Mouse (Mus musculus): ENCODE data around the gene Pbld2. TPM values are rescaled to one million over a fixed set of nuclear protein-coding genes. Genes with fewer than 3 reads are reported as not detected.

Pbld2 gene
- total and polyA plus RNA-seq, 3 experiments = 0.19 to 0.72 (median 0.26) TPM

DNA sequence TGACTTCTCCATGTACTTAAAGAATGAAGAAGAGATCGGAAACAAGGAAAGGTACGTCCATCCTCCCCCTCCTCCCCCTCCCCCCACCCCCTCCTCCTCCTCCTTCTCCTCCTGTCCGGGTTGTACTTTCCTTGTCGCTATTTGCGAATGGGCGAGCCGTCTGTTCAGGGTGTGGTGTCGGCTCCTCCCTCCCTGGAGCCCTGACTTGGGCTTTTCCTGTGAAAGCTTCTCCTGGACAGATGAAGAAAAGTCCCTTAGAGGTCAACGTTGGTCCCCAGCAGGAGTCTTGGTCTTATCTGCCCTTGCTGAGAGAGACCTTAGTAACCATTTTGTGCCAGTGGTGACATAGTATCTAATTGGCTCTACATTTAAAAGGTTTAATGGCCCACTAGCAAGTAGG is 30.1 kb upstream of the Pbld2 start:
- H3K79me2 ChIP-seq (replicated peaks; ENCODE audit: control insufficient read depth, extremely low read depth, insufficient read depth, poor library complexity, severe bottlenecking) = no peaks in the 10 kb centered on the region
- H3K36me3 ChIP-seq (replicated peaks in 1 of 2; ENCODE audit: control insufficient read depth in 1 of 2, insufficient read depth in 1 of 2, low read length in 1 of 2) = peaks cover 73 to 93% of the 10 kb centered on the region in 2 experiments
- H3K9me3 ChIP-seq (replicated peaks; ENCODE audit: low read length) = no peaks in the 10 kb centered on the region
- H3K4me2 ChIP-seq (ENCODE audit: insufficient read depth, low read depth, poor library complexity, severe bottlenecking) = no peak overlapping the region
- H3K27ac ChIP-seq (ENCODE audit: insufficient read depth, low read depth) = no peak overlapping the region
- TF ChIP-seq ZC3H11A (IDR thresholded peaks at IDR 0.05; ENCODE audit: low read depth, low read length) = no peak
- H3K9ac ChIP-seq (ENCODE audit: insufficient read depth, low read depth) = no peak overlapping the region
- in situ Hi-C loops (cut with MboI; ENCODE audit: low pct_ligation_motif_present, low pct_unique_long_range_greater_than_20kb, low sequenced_read_pairs) = no loop called here
- no peaks in the 10 kb centered on the region for H3K4me1 ChIP-seq (ENCODE audit: control insufficient read depth in 1 of 2, insufficient read depth in 2 of 2)
- dilution Hi-C loops (cut with MboI; ENCODE audit: extremely low pct_ligation_motif_present, extremely low pct_unique_long_range_greater_than_20kb, low sequenced_read_pairs) = no loop called here
- DNase-seq (ENCODE audit: extremely low read depth) = no peak
- no peaks in the 10 kb centered on the region for H3K27me3 ChIP-seq (replicated peaks)
- H3K4me3 ChIP-seq (replicated peaks in 1 of 3; ENCODE audit: low read depth in 2 of 3, low read length in 2 of 3, poor library complexity in 1 of 3) = no peak overlapping the region

GRCm38 (mm10) chr10:63000584-63000983 is 23.5 kb upstream of the Pbld2 start:
- no peak for DNase-seq (ENCODE audit: extremely low read depth)
- H3K36me3 ChIP-seq (replicated peaks in 1 of 2; ENCODE audit: control insufficient read depth in 1 of 2, insufficient read depth in 1 of 2, low read length in 1 of 2) = peaks cover 77 to 96% of the 10 kb centered on the region in 2 experiments

DNA sequence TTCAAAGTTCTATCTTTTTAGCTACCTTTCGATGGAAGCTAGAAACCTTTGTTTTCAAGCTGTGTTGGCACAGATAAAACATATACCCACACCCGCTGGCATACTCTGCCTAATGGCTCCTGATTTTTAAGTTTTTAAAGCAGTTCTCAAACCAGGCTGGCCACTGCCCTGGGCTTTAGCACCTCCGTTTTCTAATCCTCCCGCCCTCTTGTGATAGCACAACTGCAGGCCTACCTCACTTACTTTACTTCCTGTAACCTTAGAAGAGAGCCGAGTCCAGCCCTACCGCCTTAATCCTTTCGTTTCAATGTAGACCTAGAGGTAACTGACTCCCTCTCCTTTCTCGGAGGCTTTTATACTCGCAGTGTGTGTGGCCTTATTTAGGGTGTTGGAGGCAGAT is 20.9 kb upstream of the Pbld2 start:
- Histone ChIP-seq H3K9me3 (replicated peaks; ENCODE audit: low read length) (no peaks in the 10 kb centered on the region), H3K36me3 (replicated peaks in 1 of 2; ENCODE audit: control insufficient read depth in 1 of 2, insufficient read depth in 1 of 2, low read length in 1 of 2) (peaks cover 68 to 95% of the 10 kb centered on the region in 2 experiments), H3K4me1 (ENCODE audit: control insufficient read depth in 1 of 2, insufficient read depth in 2 of 2) (peaks cover 0 to 9% of the 10 kb centered on the region in 2 experiments; a peak in 1 of 4 replicates), H3K4me3 (replicated peaks in 1 of 3; ENCODE audit: low read depth in 2 of 3, low read length in 2 of 3, poor library complexity in 1 of 3) (no peak overlapping the region), H3K9ac (ENCODE audit: insufficient read depth, low read depth) (no peak overlapping the region), H3K27me3 (replicated peaks) (no peaks in the 10 kb centered on the region), H3K4me2 (ENCODE audit: insufficient read depth, low read depth, poor library complexity, severe bottlenecking) (no peak overlapping the region), H3K27ac (ENCODE audit: insufficient read depth, low read depth) (no peak overlapping the region), H3K79me2 (replicated peaks; ENCODE audit: control insufficient read depth, extremely low read depth, insufficient read depth, poor library complexity, severe bottlenecking) (no peaks in the 10 kb centered on the region)
- no peak for DNase-seq (ENCODE audit: extremely low read depth)
- dilution Hi-C loops (cut with MboI; ENCODE audit: extremely low pct_ligation_motif_present, extremely low pct_unique_long_range_greater_than_20kb, low sequenced_read_pairs) (no loop called here), in situ Hi-C loops (cut with MboI; ENCODE audit: low pct_ligation_motif_present, low pct_unique_long_range_greater_than_20kb, low sequenced_read_pairs) (no loop called here)
- TF ChIP-seq CHD1 (IDR thresholded peaks at IDR 0.05; ENCODE audit: low read depth, low read length) (no peak), KAT2A (IDR thresholded peaks at IDR 0.05; ENCODE audit: insufficient replicate concordance, low read length) (no peak), RCOR1 (conservative IDR thresholded peaks at IDR 0.05; ENCODE audit: low read depth, low read length) (no peak), MEF2A (IDR thresholded peaks at IDR 0.05; ENCODE audit: borderline replicate concordance, low read depth, low read length) (no peak), ZMIZ1 (IDR thresholded peaks at IDR 0.05; ENCODE audit: low read depth, low read length) (no peak), IRF4 (IDR thresholded peaks at IDR 0.05; ENCODE audit: low read depth, low read length) (no peak), TBP (conservative IDR thresholded peaks at IDR 0.05; ENCODE audit: low read depth, low read length) (no peak), EP300 (IDR thresholded peaks at IDR 0.05; ENCODE audit: low read length) (no peak), USF2 (conservative IDR thresholded peaks at IDR 0.05; ENCODE audit: low read depth, low read length) (no peak), TCF12 (IDR thresholded peaks at IDR 0.05; ENCODE audit: low read depth, low read length) (no peak), ZC3H11A (IDR thresholded peaks at IDR 0.05; ENCODE audit: low read depth, low read length) (no peak), MYC (IDR thresholded peaks at IDR 0.05; ENCODE audit: low read depth, low read length) (no peak), HCFC1 (IDR thresholded peaks at IDR 0.05; ENCODE audit: low read depth, low read length) (no peak), POLR2AphosphoS2 (IDR thresholded peaks at IDR 0.05; ENCODE audit: low read depth, low read length) (no peak), GABPA (IDR thresholded peaks at IDR 0.05; ENCODE audit: insufficient replicate concordance, low read depth, low read length) (no peak)

More at GRCm38 (mm10) chr10:63000584-63000983, 23.5 kb upstream of the Pbld2 start:
- Histone ChIP-seq H3K79me2 (replicated peaks; ENCODE audit: control insufficient read depth, extremely low read depth, insufficient read depth, poor library complexity, severe bottlenecking) (no peaks in the 10 kb centered on the region), H3K9me3 (replicated peaks; ENCODE audit: low read length) (no peaks in the 10 kb centered on the region), H3K4me1 (ENCODE audit: control insufficient read depth in 1 of 2, insufficient read depth in 2 of 2) (peaks cover 0 to 9% of the 10 kb centered on the region in 2 experiments; a peak in 1 of 4 replicates), H3K4me2 (ENCODE audit: insufficient read depth, low read depth, poor library complexity, severe bottlenecking) (no peak overlapping the region), H3K9ac (ENCODE audit: insufficient read depth, low read depth) (no peak overlapping the region), H3K4me3 (replicated peaks in 1 of 3; ENCODE audit: low read depth in 2 of 3, low read length in 2 of 3, poor library complexity in 1 of 3) (no peak overlapping the region), H3K27me3 (replicated peaks) (no peaks in the 10 kb centered on the region), H3K27ac (ENCODE audit: insufficient read depth, low read depth) (no peak overlapping the region)
- TF ChIP-seq CHD1 (IDR thresholded peaks at IDR 0.05; ENCODE audit: low read depth, low read length) (no peak), ZMIZ1 (IDR thresholded peaks at IDR 0.05; ENCODE audit: low read depth, low read length) (no peak), MEF2A (IDR thresholded peaks at IDR 0.05; ENCODE audit: borderline replicate concordance, low read depth, low read length) (no peak), MAX (IDR thresholded peaks at IDR 0.05; ENCODE audit: low read length) (no peak), JUND (conservative IDR thresholded peaks at IDR 0.05; ENCODE audit: low read depth, low read length) (no peak), ZKSCAN1 (IDR thresholded peaks at IDR 0.05; ENCODE audit: borderline replicate concordance, low read depth, low read length) (no peak), USF2 (conservative IDR thresholded peaks at IDR 0.05; ENCODE audit: low read depth, low read length) (no peak), HCFC1 (IDR thresholded peaks at IDR 0.05; ENCODE audit: low read depth, low read length) (no peak), MYC (IDR thresholded peaks at IDR 0.05; ENCODE audit: low read depth, low read length) (no peak), GABPA (IDR thresholded peaks at IDR 0.05; ENCODE audit: insufficient replicate concordance, low read depth, low read length) (no peak), BHLHE40 (IDR thresholded peaks at IDR 0.05; ENCODE audit: low read depth, low read length) (no peak), TBP (conservative IDR thresholded peaks at IDR 0.05; ENCODE audit: low read depth, low read length) (no peak), UBTF (IDR thresholded peaks at IDR 0.05; ENCODE audit: low read depth, low read length) (no peak), ZNF384 (IDR thresholded peaks at IDR 0.05; ENCODE audit: low read depth, low read length) (no peak), SMC3 (IDR thresholded peaks at IDR 0.05; ENCODE audit: low read depth, low read length) (no peak), JUN (IDR thresholded peaks at IDR 0.05; ENCODE audit: insufficient read depth, low read depth, low read length) (no peak)
- dilution Hi-C loops (cut with MboI; ENCODE audit: extremely low pct_ligation_motif_present, extremely low pct_unique_long_range_greater_than_20kb, low sequenced_read_pairs) = no loop called here
- in situ Hi-C loops (cut with MboI; ENCODE audit: low pct_ligation_motif_present, low pct_unique_long_range_greater_than_20kb, low sequenced_read_pairs) = no loop called here

Data from CH12.LX (cell line).